Mouse (Mus musculus) liver, adult 2 months (tissue): ENCODE measurements around the gene Zscan4d. TPM values are rescaled to one million over a fixed set of nuclear protein-coding genes. Genes with fewer than 3 reads are reported as not detected.
"Not testable (repeated sequence)": the region's sequence is repeated elsewhere in the genome, so short reads cannot be mapped to it uniquely, and the experiment has no call there.

Source experiments
- DNase-seq: peaks from one replicate; pipeline ENCODE4 v3.0.0-alpha.2; 2011; ENCODE audit warnings: low read depth, low spot score; ENCODE audit errors: extremely low read depth
- H3K27ac ChIP-seq: fragments of 200-500 bp; replicated peaks from 2 replicates; pipeline ENCODE4 v1.5.1; 2012; ENCODE audit warnings: low read depth, mild to moderate bottlenecking, control low read depth, inconsistent platforms, low read length; ENCODE audit not compliant: insufficient read depth
- H3K27me3 ChIP-seq: fragments of 200-500 bp; 2 replicates; pipeline ENCODE4 v1.6.1; 2012; ENCODE audit warnings: mild to moderate bottlenecking, moderate library complexity, low read length, inconsistent platforms; ENCODE audit not compliant: control insufficient read depth, insufficient read depth
- H3K36me3 ChIP-seq: fragments of 200-500 bp; 2 replicates; pipeline ENCODE4 v1.6.1; 2012; ENCODE audit warnings: low read length, inconsistent platforms; ENCODE audit not compliant: control insufficient read depth, insufficient read depth
- H3K4me1 ChIP-seq: fragments of 200-500 bp; 2 replicates; pipeline ENCODE4 v1.6.1; 2011; ENCODE audit warnings: low read length; ENCODE audit not compliant: control insufficient read depth, insufficient read depth
- H3K4me3 ChIP-seq: fragments of 200-500 bp; 2 replicates; pipeline ENCODE4 v1.5.1; 2011; ENCODE audit warnings: low read depth, mild to moderate bottlenecking, control low read depth, low read length, moderate library complexity; ENCODE audit not compliant: insufficient read depth
- H3K79me2 ChIP-seq: fragments of 200-500 bp; 2 replicates; pipeline ENCODE4 v1.6.1; 2012; ENCODE audit warnings: inconsistent platforms, mild to moderate bottlenecking, low read length, moderate library complexity; ENCODE audit not compliant: control insufficient read depth, insufficient read depth
- H3K9ac ChIP-seq: fragments of 200-500 bp; 2 replicates; pipeline ENCODE4 v1.6.1; 2012; ENCODE audit warnings: low read depth, mild to moderate bottlenecking, control low read depth, inconsistent platforms, low read length
- WGBS: fragments of 180-500 bp; shearing (Covaris S2); methylation state at CpG from one replicate; pipeline ENCODE4 v1.1.7; 2018; 5-methylcytosine and 5-hydroxymethylcytosine counted together
- polyA plus RNA-seq: library from polyadenylated mRNA; depleted of rRNA; stranded (reverse); fragments of >200 nt; gene quantifications from 2 replicates; pipeline ENCODE4 v1.2.3, GENCODE M21; 2012; rRNA removed
- total RNA-seq: library from RNA; depleted of rRNA; stranded (reverse); fragments of >200 nt; gene quantifications from 2 replicates; pipeline ENCODE4 v1.2.3, GENCODE M21; 2014; rRNA removed

The Zscan4d gene
- total RNA-seq = not detected in 2 replicates
- not detected in 2 replicates for polyA plus RNA-seq

- not testable (repeated sequence) for H3K27ac ChIP-seq, DNase-seq, H3K9ac ChIP-seq, H3K79me2 ChIP-seq, H3K27me3 ChIP-seq, H3K4me1 ChIP-seq, H3K36me3 ChIP-seq, H3K4me3 ChIP-seq
- 84% methylated on average over 4 of the region's 4 CpGs for WGBS
Observed at GRCm38 (mm10) chr7:11166059-11166458, at the start of gene Zscan4d. TSS of gene Zscan4d (minus strand) at chr7:11166159.

- H3K4me3 ChIP-seq, H3K79me2 ChIP-seq, H3K27me3 ChIP-seq, H3K4me1 ChIP-seq, H3K27ac ChIP-seq, H3K9ac ChIP-seq, H3K36me3 ChIP-seq: not testable (repeated sequence)
- peak; percentile 21 for DNase-seq
- WGBS = 35% methylated on average over 6 of the region's 6 CpGs
Observed at GRCm38 (mm10) chr7:11158036-11158435, 7.9 kb downstream of the Zscan4d start.

Other genes with a start within 250 kb of the Zscan4d start
- not detected in 2 replicates for gene Zscan4c, start 160.4 kb downstream of the Zscan4d start, total RNA-seq
- gene Zscan4c, start 160.4 kb downstream of the Zscan4d start, polyA plus RNA-seq = not detected in 2 replicates
- gene Zscan4-ps1, start 96.5 kb downstream of the Zscan4d start, total RNA-seq = not detected in 2 replicates
- not detected in 2 replicates for gene Zscan4-ps1, start 96.5 kb downstream of the Zscan4d start, polyA plus RNA-seq
- gene Zscan4e, start 144.5 kb upstream of the Zscan4d start, total RNA-seq = not detected in 2 replicates
- not detected in 2 replicates for gene Zscan4e, start 144.5 kb upstream of the Zscan4d start, polyA plus RNA-seq
- not detected in 2 replicates for gene Zscan4f, start 231.8 kb upstream of the Zscan4d start, total RNA-seq
- not detected in 2 replicates for gene Zscan4f, start 231.8 kb upstream of the Zscan4d start, polyA plus RNA-seq